Mouse (Mus musculus) lung, embryonic 15.5 days (tissue): ENCODE measurements at regions not wholly inside any gene's neighbourhood (a gene's known extent, or its start where the extent isn't known, plus 50 kb on each side); places are given as distances from the start of the nearest gene placed in this dataset.

Source experiments
- ATAC-seq: fragments of 200-750 bp; cut with Nextera tagmentation; 2 replicates; pipeline ENCODE4 v1.8.0; 2017; ENCODE audit warnings: moderate number of reproducible peaks, borderline replicate concordance; ENCODE audit not compliant: low FRiP score, low TSS enrichment; ENCODE audit errors: extremely low read depth
- H3K27ac ChIP-seq: fragments of 300-500 bp; sonication (generic); 2 replicates; pipeline ENCODE4 v1.5.1; 2015; ENCODE audit warnings: moderate library complexity, mild to moderate bottlenecking, inconsistent platforms
- H3K27me3 ChIP-seq: fragments of 300-500 bp; sonication (generic); 2 replicates; pipeline ENCODE4 v1.6.1; 2015; ENCODE audit warnings: inconsistent platforms
- H3K36me3 ChIP-seq: fragments of 300-500 bp; sonication (generic); 2 replicates; pipeline ENCODE4 v1.6.1; 2015; ENCODE audit warnings: inconsistent platforms
- H3K4me1 ChIP-seq: fragments of 300-500 bp; sonication (generic); 2 replicates; pipeline ENCODE4 v1.6.1; 2015; ENCODE audit warnings: inconsistent platforms
- H3K4me2 ChIP-seq: fragments of 300-500 bp; sonication (generic); 2 replicates; pipeline ENCODE4 v1.6.1; 2015; ENCODE audit warnings: inconsistent platforms, mild to moderate bottlenecking, moderate library complexity
- H3K4me3 ChIP-seq: fragments of 300-500 bp; sonication (generic); 2 replicates; pipeline ENCODE4 v1.5.1; 2015; ENCODE audit warnings: mild to moderate bottlenecking, inconsistent platforms
- H3K9ac ChIP-seq: fragments of 300-500 bp; sonication (generic); 2 replicates; pipeline ENCODE4 v1.6.1; 2015; ENCODE audit warnings: inconsistent platforms
- H3K9me3 ChIP-seq: fragments of 300-500 bp; sonication (generic); 2 replicates; pipeline ENCODE4 v1.6.1; 2016; ENCODE audit warnings: inconsistent platforms
- WGBS: fragments of 180-500 bp; shearing (Covaris S2); methylation state at CpG from one replicate; pipeline ENCODE4 v1.1.7; 2015; 5-methylcytosine and 5-hydroxymethylcytosine counted together

DNA sequence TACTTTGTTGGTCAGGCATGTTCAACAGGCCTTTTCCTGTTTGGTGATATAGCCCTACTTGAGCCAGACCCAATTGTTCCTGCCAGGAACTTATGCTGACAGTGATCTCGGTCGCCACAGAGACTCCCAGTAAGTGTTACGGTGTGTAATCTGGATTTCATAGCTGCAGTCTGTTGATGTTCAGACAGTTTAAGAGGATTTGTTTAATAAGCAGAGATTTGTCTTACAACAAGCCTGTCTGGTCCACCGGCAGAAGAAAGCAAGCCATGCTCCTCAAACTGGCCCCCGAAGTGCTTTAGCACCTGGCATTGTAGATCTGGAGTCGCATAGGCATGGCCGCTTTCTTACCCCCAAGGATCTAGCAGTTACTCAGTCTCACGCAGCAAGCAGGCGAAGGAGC is 150.0 kb upstream of the Lcorl start:
- Histone ChIP-seq H3K4me3 (no peak overlapping the region), H3K9ac (no peak overlapping the region), H3K4me2 (no peak overlapping the region), H3K36me3 (no peaks in the 10 kb centered on the region), H3K4me1 (no peaks in the 10 kb centered on the region), H3K27ac (no peak overlapping the region), H3K27me3 (no peaks in the 10 kb centered on the region), H3K9me3 (no peaks in the 10 kb centered on the region)
- ATAC-seq: no peak
- 72% methylated on average over 9 of the region's 9 CpGs for WGBS

- Histone ChIP-seq H3K4me3 (no peak overlapping the region), H3K36me3 (no peaks in the 10 kb centered on the region), H3K27ac (no peak overlapping the region), H3K4me2 (no peak overlapping the region), H3K27me3 (no peaks in the 10 kb centered on the region), H3K4me1 (no peaks in the 10 kb centered on the region), H3K9me3 (no peaks in the 10 kb centered on the region), H3K9ac (no peak overlapping the region)
- ATAC-seq: no peak
- WGBS: 67% methylated on average over 2 of the region's 2 CpGs
Observed at GRCm38 (mm10) chr5:46006691-46007090, 149.3 kb upstream of the Lcorl start.

- 78% methylated on average over 3 of the region's 3 CpGs for WGBS
- Histone ChIP-seq H3K4me3 (no peak overlapping the region), H3K27me3 (no peaks in the 10 kb centered on the region), H3K4me2 (no peak overlapping the region), H3K27ac (no peak overlapping the region), H3K9me3 (no peaks in the 10 kb centered on the region), H3K9ac (no peak overlapping the region), H3K4me1 (no peaks in the 10 kb centered on the region), H3K36me3 (no peaks in the 10 kb centered on the region)
- ATAC-seq: no peak
Observed at GRCm38 (mm10) chr5:46006228-46006627, 148.8 kb upstream of the Lcorl start.

DNA sequence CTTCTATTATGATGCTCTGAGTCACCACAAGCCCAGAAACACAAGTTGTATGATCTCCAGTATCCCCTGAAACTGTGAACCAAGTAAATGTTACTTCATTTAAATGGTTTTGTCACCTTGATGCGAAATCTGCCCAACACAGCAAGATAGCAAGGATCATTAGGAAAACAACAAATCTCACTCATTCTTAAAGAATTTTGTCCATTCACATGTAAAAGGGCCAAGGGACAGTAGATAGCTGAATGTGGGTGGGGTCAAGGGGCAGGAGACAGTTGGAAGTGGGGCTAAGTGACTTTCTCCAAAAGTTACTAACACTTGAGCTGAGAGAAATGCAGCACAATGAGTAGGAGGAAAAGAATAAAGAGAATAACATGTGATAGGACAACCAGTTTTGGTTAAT is 148.2 kb upstream of the Lcorl start:
- 90% methylated on average over 1 of the region's 1 CpGs for WGBS
- Histone ChIP-seq H3K27ac (no peak overlapping the region), H3K9me3 (no peaks in the 10 kb centered on the region), H3K9ac (no peak overlapping the region), H3K4me3 (no peak overlapping the region), H3K4me1 (no peaks in the 10 kb centered on the region), H3K36me3 (no peaks in the 10 kb centered on the region), H3K4me2 (no peak overlapping the region), H3K27me3 (no peaks in the 10 kb centered on the region)
- ATAC-seq: no peak

- WGBS: 67% methylated on average over 5 of the region's 5 CpGs
- H3K9me3 ChIP-seq: no peaks in the 10 kb centered on the region
- H3K4me2 ChIP-seq: no peak overlapping the region
- H3K36me3 ChIP-seq: no peaks in the 10 kb centered on the region
- no peak for ATAC-seq
- no peaks in the 10 kb centered on the region for H3K4me1 ChIP-seq
- no peak overlapping the region for H3K27ac ChIP-seq
- H3K9ac ChIP-seq: no peak overlapping the region
- H3K4me3 ChIP-seq: no peak overlapping the region
- no peaks in the 10 kb centered on the region for H3K27me3 ChIP-seq
Observed at GRCm38 (mm10) chr5:46002011-46002410, 144.6 kb upstream of the Lcorl start.

DNA sequence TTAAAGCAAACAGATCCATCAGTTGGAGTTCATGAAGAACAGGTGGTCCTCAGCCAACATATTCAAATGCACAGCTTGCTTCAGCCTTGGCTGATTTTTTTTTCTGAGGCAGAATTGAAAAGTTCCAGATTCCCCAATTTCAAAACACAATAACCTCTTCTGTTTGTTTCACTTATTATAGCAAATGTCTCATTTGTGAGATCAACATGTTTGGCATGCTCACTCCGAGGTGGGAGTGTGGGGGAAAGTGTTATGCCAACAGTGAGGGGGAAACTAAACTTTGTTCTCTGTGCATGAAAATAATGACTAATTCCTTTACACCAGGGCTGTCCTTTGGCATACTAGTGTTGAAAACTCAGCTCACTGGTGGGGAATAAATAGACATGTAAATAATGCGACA is 100.4 kb upstream of the Lcorl start:
- Histone ChIP-seq H3K36me3 (no peaks in the 10 kb centered on the region), H3K27ac (no peak overlapping the region), H3K27me3 (no peaks in the 10 kb centered on the region), H3K4me2 (no peak overlapping the region), H3K4me1 (no peaks in the 10 kb centered on the region), H3K4me3 (no peak overlapping the region), H3K9me3 (no peaks in the 10 kb centered on the region), H3K9ac (no peak overlapping the region)
- no peak for ATAC-seq
- WGBS: 74% methylated on average over 2 of the region's 2 CpGs

GRCm38 (mm10) chr5:45943970-45944369 is 86.6 kb upstream of the Lcorl start:
- H3K27ac ChIP-seq: no peak overlapping the region
- H3K4me2 ChIP-seq: no peak overlapping the region
- H3K9ac ChIP-seq: no peak overlapping the region
- no peak for ATAC-seq
- no peak overlapping the region for H3K4me3 ChIP-seq
- H3K27me3 ChIP-seq: no peaks in the 10 kb centered on the region
- 91% methylated on average over 3 of the region's 3 CpGs for WGBS
- no peaks in the 10 kb centered on the region for H3K36me3 ChIP-seq
- no peaks in the 10 kb centered on the region for H3K4me1 ChIP-seq
- H3K9me3 ChIP-seq: no peaks in the 10 kb centered on the region

DNA sequence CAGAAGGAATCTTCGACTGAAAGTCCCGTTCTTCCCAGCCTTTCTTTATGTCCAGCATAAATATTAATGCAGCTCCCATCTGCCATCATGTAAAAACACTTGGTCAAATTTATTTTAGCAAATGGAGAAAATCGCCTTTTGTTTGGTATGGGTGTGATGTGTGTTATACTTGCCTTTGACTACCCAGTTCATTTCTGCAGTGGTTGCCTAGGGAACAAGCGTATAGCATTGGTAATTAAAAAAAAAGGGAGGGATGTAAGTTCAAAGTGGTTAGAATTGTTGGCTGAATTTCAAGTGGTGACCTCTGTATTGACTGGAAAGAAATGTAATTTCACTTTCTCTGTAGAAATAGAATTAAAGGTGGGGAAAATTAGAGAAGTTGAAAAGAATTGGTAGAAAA is 75.6 kb upstream of the Lcorl start:
- no peaks in the 10 kb centered on the region for H3K4me1 ChIP-seq
- no peak overlapping the region for H3K27ac ChIP-seq
- ATAC-seq: no peak
- H3K4me2 ChIP-seq: no peak overlapping the region
- H3K4me3 ChIP-seq: no peak overlapping the region
- no peaks in the 10 kb centered on the region for H3K36me3 ChIP-seq
- H3K9me3 ChIP-seq: no peaks in the 10 kb centered on the region
- H3K27me3 ChIP-seq: no peaks in the 10 kb centered on the region
- H3K9ac ChIP-seq: no peak overlapping the region
- WGBS: 71% methylated on average over 4 of the region's 4 CpGs

GRCm38 (mm10) chr5:45931252-45931651 is 73.8 kb upstream of the Lcorl start:
- no peak for ATAC-seq
- 80% methylated on average over 2 of the region's 2 CpGs for WGBS

GRCm38 (mm10) chr5:45925879-45926410 is 68.5 kb upstream of the Lcorl start:
- no peaks in the 10 kb centered on the region for H3K9me3 ChIP-seq
- H3K4me1 ChIP-seq: no peaks in the 10 kb centered on the region
- no peak overlapping the region for H3K4me3 ChIP-seq
- no peak overlapping the region for H3K27ac ChIP-seq
- H3K36me3 ChIP-seq: no peaks in the 10 kb centered on the region
- H3K4me2 ChIP-seq: no peak overlapping the region
- no peaks in the 10 kb centered on the region for H3K27me3 ChIP-seq
- ATAC-seq: no peak
- no peak overlapping the region for H3K9ac ChIP-seq
- 52% methylated on average over 9 of the region's 9 CpGs for WGBS

More at GRCm38 (mm10) chr5:45931252-45931651, 73.8 kb upstream of the Lcorl start:
- Histone ChIP-seq H3K4me2 (no peak overlapping the region), H3K9me3 (no peaks in the 10 kb centered on the region), H3K27ac (no peak overlapping the region), H3K9ac (no peak overlapping the region), H3K27me3 (no peaks in the 10 kb centered on the region), H3K4me1 (no peaks in the 10 kb centered on the region), H3K4me3 (no peak overlapping the region), H3K36me3 (no peaks in the 10 kb centered on the region)

DNA sequence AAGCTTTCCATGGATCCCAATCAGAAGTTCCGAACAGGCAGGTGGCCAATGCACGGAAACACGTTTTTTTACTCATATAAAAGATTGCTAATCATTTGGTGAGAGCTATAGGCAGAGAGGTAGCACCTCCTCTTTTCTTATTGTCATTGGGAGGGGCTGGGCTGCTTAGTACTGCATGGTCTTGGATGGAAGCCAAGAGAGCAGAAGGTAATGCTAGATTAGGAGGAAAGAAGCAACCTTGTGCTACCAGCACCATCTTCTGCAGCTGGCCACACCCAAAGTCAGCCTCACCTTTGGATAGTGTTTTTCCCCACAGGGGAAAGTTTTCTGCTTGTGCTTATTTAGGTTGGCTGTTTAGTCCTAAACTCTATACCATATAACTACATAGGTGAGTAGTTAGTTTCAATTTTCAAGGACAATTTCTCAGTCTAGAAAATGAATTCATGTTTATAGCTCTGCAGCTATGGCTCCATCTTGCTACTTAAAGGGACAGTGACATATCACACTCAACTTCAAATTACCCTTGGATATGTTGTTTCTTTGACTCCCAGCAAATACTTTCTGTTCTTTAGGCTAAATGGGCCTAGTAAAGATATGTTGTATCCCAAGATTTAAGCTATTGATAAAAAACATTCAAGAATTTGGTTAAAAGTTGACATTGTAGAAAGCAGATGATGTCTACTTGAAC is 66.6 kb upstream of the Lcorl start:
- H3K9me3 ChIP-seq: no peaks in the 10 kb centered on the region
- H3K27ac ChIP-seq: no peak overlapping the region
- no peak overlapping the region for H3K4me2 ChIP-seq
- no peak overlapping the region for H3K4me3 ChIP-seq
- no peaks in the 10 kb centered on the region for H3K27me3 ChIP-seq
- ATAC-seq: no peak
- no peak overlapping the region for H3K9ac ChIP-seq
- no peaks in the 10 kb centered on the region for H3K4me1 ChIP-seq
- 74% methylated on average over 3 of the region's 3 CpGs for whole genome bisulfite sequencing
- H3K36me3 ChIP-seq: no peaks in the 10 kb centered on the region
